Mouse (Mus musculus): ENCODE data around the gene Sox4. TPM values are rescaled to one million over a fixed set of nuclear protein-coding genes. Genes with fewer than 3 reads are reported as not detected.

Gene Sox4
- polyA plus RNA-seq (2014; fragmentation: Nextera tagmentation; extraction: Ambion mirVana), result 75.1 and 100 TPM in 2 replicates

DNA sequence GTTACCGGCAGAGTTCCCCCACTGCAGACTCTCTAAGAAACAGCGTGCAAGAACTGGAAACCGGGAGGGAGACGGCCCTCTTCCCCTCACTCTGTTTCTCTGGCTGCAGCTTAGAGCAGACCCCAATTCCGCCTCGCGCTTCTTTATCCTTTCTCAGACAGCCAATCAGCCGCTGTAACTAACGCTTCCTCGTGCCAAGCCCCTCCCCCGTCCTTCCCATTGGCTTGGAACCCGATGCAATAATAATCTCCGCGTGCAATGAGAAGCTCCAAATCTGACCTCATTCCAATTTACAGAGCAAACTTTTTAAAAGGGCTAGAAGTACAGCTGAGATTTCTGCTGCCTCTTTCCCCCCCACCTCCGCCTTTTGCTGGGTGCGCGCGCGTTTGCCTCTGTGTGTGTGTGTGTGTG, at the start of gene Sox4:
Sox4 (minus strand) TSS at position 133 of the 411 bp plus-strand sequence.
- Histone ChIP-seq H3K36me3 (ENCODE audit: control insufficient read depth, insufficient read depth, low read length) (no peaks in the 10 kb centered on the region), H3K4me1 (ENCODE audit: control insufficient read depth, insufficient read depth, low read length) (peaks cover 5% of the 10 kb centered on the region; the same call in 1 of the 2 replicates), H3K27me3 (ENCODE audit: control insufficient read depth, insufficient read depth, low read length) (no peaks in the 10 kb centered on the region), H3K27ac (ENCODE audit: low read depth, low read length) (peak within 1 kb of the TSS; percentile 100), H3K4me3 (ENCODE audit: low read length) (peak within 1 kb of the TSS; percentile 98), H3K9ac (ENCODE audit: low read depth, low read length) (peak within 1 kb of the TSS; percentile 99), H3K9me3 (ENCODE audit: control insufficient read depth, low read length) (no peaks in the 10 kb centered on the region), H3K4me2 (replicated peaks; ENCODE audit: low read depth, low read length) (peak within 1 kb of the TSS; percentile 56)
- WGBS, result under 1% methylated on average over 19 of the region's 19 CpGs
- ATAC-seq (ENCODE audit: low FRiP score, low TSS enrichment), result peak; percentile 91

GRCm38 (mm10) chr13:28991899-28992664, 38.6 kb upstream of the Sox4 start:
- H3K9ac ChIP-seq (ENCODE audit: low read depth, low read length), result no peak overlapping the region
- H3K27me3 ChIP-seq (ENCODE audit: control insufficient read depth, insufficient read depth, low read length), result no peaks in the 10 kb centered on the region
- 32% methylated on average over 7 of the region's 7 CpGs for WGBS
- H3K4me1 ChIP-seq (ENCODE audit: control insufficient read depth, insufficient read depth, low read length), result peaks cover 26% of the 10 kb centered on the region
- no peaks in the 10 kb centered on the region for H3K36me3 ChIP-seq (ENCODE audit: control insufficient read depth, insufficient read depth, low read length)
- H3K9me3 ChIP-seq (ENCODE audit: control insufficient read depth, low read length), result no peaks in the 10 kb centered on the region
- ATAC-seq (ENCODE audit: low FRiP score, low TSS enrichment), result no peak
- no peak overlapping the region for H3K4me3 ChIP-seq (ENCODE audit: low read length)
- H3K27ac ChIP-seq (ENCODE audit: low read depth, low read length), result no peak overlapping the region
- H3K4me2 ChIP-seq (replicated peaks; ENCODE audit: low read depth, low read length), result no peak overlapping the region

DNA sequence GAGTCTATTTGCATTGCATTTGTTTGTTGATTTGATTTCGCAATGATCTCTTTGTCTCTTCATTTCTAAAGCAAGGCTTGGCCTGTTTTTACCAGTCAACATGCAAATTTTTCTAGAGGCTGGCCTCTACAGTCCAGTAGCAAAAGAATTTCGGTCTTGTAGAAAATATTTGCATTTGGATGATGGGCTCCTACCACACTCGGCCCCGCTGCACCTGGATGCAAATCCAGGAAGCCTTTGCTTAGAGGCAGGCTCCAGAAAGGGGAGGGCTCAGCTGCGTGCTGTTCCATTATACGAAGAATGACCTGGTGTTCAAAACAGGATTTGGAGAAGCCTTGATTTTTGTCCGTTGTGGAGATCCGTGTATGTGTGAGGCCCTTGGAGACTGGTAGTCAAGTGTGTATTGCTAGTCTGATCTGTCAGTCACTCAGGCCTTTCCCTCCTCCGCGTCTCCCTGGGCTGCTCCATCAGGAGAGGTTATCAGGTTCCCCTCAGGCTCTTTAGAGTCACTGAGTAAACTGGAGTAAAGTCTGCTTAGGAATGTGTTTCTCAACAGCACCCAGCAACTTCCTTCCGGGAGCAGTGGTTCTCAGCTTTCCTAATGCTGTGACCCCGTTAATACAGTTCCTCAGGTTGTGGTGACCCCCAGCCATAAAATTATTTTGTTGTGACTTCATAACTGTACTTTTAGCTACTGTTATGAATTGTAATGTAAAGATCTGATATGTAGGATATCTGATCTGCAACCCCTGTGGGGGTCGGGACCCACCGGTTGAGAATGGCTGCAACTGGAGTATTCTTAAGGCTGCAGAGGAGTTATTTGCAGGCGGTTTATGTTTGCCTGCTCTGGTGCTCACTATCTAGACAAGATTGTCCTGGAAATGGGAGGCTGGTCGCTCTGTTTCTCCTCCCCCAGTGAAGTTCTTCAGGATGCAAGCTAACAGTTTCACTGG, 35.5 kb upstream of the Sox4 start:
- ATAC-seq (ENCODE audit: low FRiP score, low TSS enrichment), result peak; percentile 76; the same call in 1 of the 2 replicates
- Histone ChIP-seq H3K27ac (ENCODE audit: low read depth, low read length) (peak overlapping the region; percentile 24; the same call in 1 of the 2 replicates), H3K4me2 (replicated peaks; ENCODE audit: low read depth, low read length) (no peak overlapping the region), H3K36me3 (ENCODE audit: control insufficient read depth, insufficient read depth, low read length) (no peaks in the 10 kb centered on the region), H3K9ac (ENCODE audit: low read depth, low read length) (no peak overlapping the region), H3K4me1 (ENCODE audit: control insufficient read depth, insufficient read depth, low read length) (peaks cover 26% of the 10 kb centered on the region), H3K4me3 (ENCODE audit: low read length) (no peak overlapping the region), H3K9me3 (ENCODE audit: control insufficient read depth, low read length) (no peaks in the 10 kb centered on the region), H3K27me3 (ENCODE audit: control insufficient read depth, insufficient read depth, low read length) (no peaks in the 10 kb centered on the region)
- 28% methylated on average over 16 of the region's 16 CpGs for WGBS

GRCm38 (mm10) chr13:28980681-28981080, 27.2 kb upstream of the Sox4 start:
- WGBS, result 78% methylated on average over 3 of the region's 4 CpGs
- ATAC-seq (ENCODE audit: low FRiP score, low TSS enrichment), result no peak

GRCm38 (mm10) chr13:28975011-28975410, 21.5 kb upstream of the Sox4 start:
- 87% methylated on average over 4 of the region's 4 CpGs for WGBS

More at GRCm38 (mm10) chr13:28980681-28981080, 27.2 kb upstream of the Sox4 start:
- Histone ChIP-seq H3K4me1 (ENCODE audit: control insufficient read depth, insufficient read depth, low read length) (no peaks in the 10 kb centered on the region), H3K27me3 (ENCODE audit: control insufficient read depth, insufficient read depth, low read length) (no peaks in the 10 kb centered on the region), H3K4me2 (replicated peaks; ENCODE audit: low read depth, low read length) (no peak overlapping the region), H3K4me3 (ENCODE audit: low read length) (no peak overlapping the region), H3K27ac (ENCODE audit: low read depth, low read length) (no peak overlapping the region), H3K9me3 (ENCODE audit: control insufficient read depth, low read length) (no peaks in the 10 kb centered on the region), H3K36me3 (ENCODE audit: control insufficient read depth, insufficient read depth, low read length) (no peaks in the 10 kb centered on the region), H3K9ac (ENCODE audit: low read depth, low read length) (no peak overlapping the region)

GRCm38 (mm10) chr13:28974597-28974996, 21.1 kb upstream of the Sox4 start:
- WGBS, result 61% methylated on average over 5 of the region's 5 CpGs
- no peak overlapping the region for H3K4me3 ChIP-seq (ENCODE audit: low read length)
- no peaks in the 10 kb centered on the region for H3K9me3 ChIP-seq (ENCODE audit: control insufficient read depth, low read length)

More at GRCm38 (mm10) chr13:28975011-28975410, 21.5 kb upstream of the Sox4 start:
- Histone ChIP-seq H3K4me3 (ENCODE audit: low read length) (no peak overlapping the region), H3K4me2 (replicated peaks; ENCODE audit: low read depth, low read length) (no peak overlapping the region), H3K4me1 (ENCODE audit: control insufficient read depth, insufficient read depth, low read length) (no peaks in the 10 kb centered on the region), H3K27me3 (ENCODE audit: control insufficient read depth, insufficient read depth, low read length) (no peaks in the 10 kb centered on the region), H3K36me3 (ENCODE audit: control insufficient read depth, insufficient read depth, low read length) (no peaks in the 10 kb centered on the region), H3K9me3 (ENCODE audit: control insufficient read depth, low read length) (no peaks in the 10 kb centered on the region), H3K9ac (ENCODE audit: low read depth, low read length) (no peak overlapping the region), H3K27ac (ENCODE audit: low read depth, low read length) (no peak overlapping the region)
- ATAC-seq (ENCODE audit: low FRiP score, low TSS enrichment), result no peak

DNA sequence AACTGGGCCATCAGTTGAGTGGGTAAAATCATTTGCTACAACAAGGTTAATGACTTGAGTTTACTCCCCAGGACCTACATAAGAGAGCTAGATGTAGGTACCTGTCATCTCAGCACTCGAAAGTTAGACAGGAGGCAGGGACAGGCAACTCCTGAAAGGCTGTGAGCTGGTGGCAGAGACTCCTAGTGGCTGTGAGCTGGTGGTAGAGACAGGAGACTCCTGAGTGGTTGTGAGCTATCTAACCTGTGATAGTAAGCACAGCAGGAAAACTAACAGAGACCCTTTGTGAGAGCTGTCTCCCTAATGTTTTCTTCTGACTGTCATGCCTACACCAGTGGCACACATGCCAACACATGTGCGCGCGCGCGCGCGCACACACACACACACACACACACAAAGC, 7.4 kb upstream of the Sox4 start:
- H3K4me3 ChIP-seq (ENCODE audit: low read length), result no peak overlapping the region
- WGBS, result 96% methylated on average over 8 of the region's 8 CpGs

More at GRCm38 (mm10) chr13:28974597-28974996, 21.1 kb upstream of the Sox4 start:
- Histone ChIP-seq H3K36me3 (ENCODE audit: control insufficient read depth, insufficient read depth, low read length) (no peaks in the 10 kb centered on the region), H3K4me2 (replicated peaks; ENCODE audit: low read depth, low read length) (no peak overlapping the region), H3K27me3 (ENCODE audit: control insufficient read depth, insufficient read depth, low read length) (no peaks in the 10 kb centered on the region), H3K4me1 (ENCODE audit: control insufficient read depth, insufficient read depth, low read length) (no peaks in the 10 kb centered on the region), H3K27ac (ENCODE audit: low read depth, low read length) (no peak overlapping the region), H3K9ac (ENCODE audit: low read depth, low read length) (no peak overlapping the region)
- ATAC-seq (ENCODE audit: low FRiP score, low TSS enrichment), result no peak

GRCm38 (mm10) chr13:28959458-28959978, 6.0 kb upstream of the Sox4 start:
- Histone ChIP-seq H3K4me3 (ENCODE audit: low read length) (peak overlapping the region; percentile 60), H3K4me1 (ENCODE audit: control insufficient read depth, insufficient read depth, low read length) (peaks cover 5% of the 10 kb centered on the region; the same call in 1 of the 2 replicates), H3K27me3 (ENCODE audit: control insufficient read depth, insufficient read depth, low read length) (no peaks in the 10 kb centered on the region), H3K9ac (ENCODE audit: low read depth, low read length) (peak overlapping the region; percentile 73), H3K27ac (ENCODE audit: low read depth, low read length) (peak overlapping the region; percentile 94; the same call in 1 of the 2 replicates), H3K4me2 (replicated peaks; ENCODE audit: low read depth, low read length) (peak overlapping the region; percentile 97), H3K36me3 (ENCODE audit: control insufficient read depth, insufficient read depth, low read length) (no peaks in the 10 kb centered on the region), H3K9me3 (ENCODE audit: control insufficient read depth, low read length) (no peaks in the 10 kb centered on the region)
- WGBS, result 2% methylated on average over 27 of the region's 31 CpGs
- ATAC-seq (ENCODE audit: low FRiP score, low TSS enrichment), result peak; percentile 57

More for the DNA sequence above, 7.4 kb upstream of the Sox4 start:
- Histone ChIP-seq H3K27ac (ENCODE audit: low read depth, low read length) (no peak overlapping the region), H3K9ac (ENCODE audit: low read depth, low read length) (no peak overlapping the region), H3K4me2 (replicated peaks; ENCODE audit: low read depth, low read length) (no peak overlapping the region), H3K36me3 (ENCODE audit: control insufficient read depth, insufficient read depth, low read length) (no peaks in the 10 kb centered on the region), H3K27me3 (ENCODE audit: control insufficient read depth, insufficient read depth, low read length) (no peaks in the 10 kb centered on the region), H3K9me3 (ENCODE audit: control insufficient read depth, low read length) (no peaks in the 10 kb centered on the region), H3K4me1 (ENCODE audit: control insufficient read depth, insufficient read depth, low read length) (peaks cover 5% of the 10 kb centered on the region; the same call in 1 of the 2 replicates)
- no peak for ATAC-seq (ENCODE audit: low FRiP score, low TSS enrichment)

All from kidney, embryonic 14.5 days (tissue).